Mouse (Mus musculus) liver, adult (tissue): ENCODE results near the gene Grip1.

Source experiments
- GATA4 ChIP-seq: IDR thresholded peaks from 2 replicates; pipeline ENCODE4 v1.6.1; 2014; ENCODE audit warnings: mild to moderate bottlenecking, low read length; ENCODE audit not compliant: insufficient replicate concordance

The Grip1 gene

GRCm38 (mm10) chr10:119660677-119661353 is 207.2 kb downstream of the Grip1 start:
- no peak for TF ChIP-seq GATA4

GRCm38 (mm10) chr10:119663586-119663985 is 210.0 kb downstream of the Grip1 start:
- TF ChIP-seq GATA4 = no peak

GRCm38 (mm10) chr10:119666386-119666785 is 212.8 kb downstream of the Grip1 start:
- TF ChIP-seq GATA4 = no peak

GRCm38 (mm10) chr10:119670456-119670855 is 216.8 kb downstream of the Grip1 start:
- no peak for TF ChIP-seq GATA4

GRCm38 (mm10) chr10:119684377-119684826 is 230.8 kb downstream of the Grip1 start:
- no peak for TF ChIP-seq GATA4

GRCm38 (mm10) chr10:119691358-119692083 is 237.9 kb downstream of the Grip1 start:
- TF ChIP-seq GATA4 = no peak

- no peak for TF ChIP-seq GATA4
Observed at GRCm38 (mm10) chr10:119692284-119692890, 238.8 kb downstream of the Grip1 start.

- TF ChIP-seq GATA4 = no peak
Observed at GRCm38 (mm10) chr10:119693400-119693799, 239.8 kb downstream of the Grip1 start.

- no peak for TF ChIP-seq GATA4
Observed at GRCm38 (mm10) chr10:119697257-119697798, 243.7 kb downstream of the Grip1 start.

- no peak for TF ChIP-seq GATA4
Observed at GRCm38 (mm10) chr10:119705348-119705747, 251.7 kb downstream of the Grip1 start.

GRCm38 (mm10) chr10:119706281-119706680 is 252.7 kb downstream of the Grip1 start:
- TF ChIP-seq GATA4 = no peak

GRCm38 (mm10) chr10:119706983-119707382 is 253.4 kb downstream of the Grip1 start:
- no peak for TF ChIP-seq GATA4

- TF ChIP-seq GATA4 = no peak
Observed at GRCm38 (mm10) chr10:119721887-119722286, 268.3 kb downstream of the Grip1 start.

- no peak for TF ChIP-seq GATA4
Observed at GRCm38 (mm10) chr10:119722471-119722870, 268.8 kb downstream of the Grip1 start.

GRCm38 (mm10) chr10:119723671-119724070 is 270.0 kb downstream of the Grip1 start:
- TF ChIP-seq GATA4 = no peak

GRCm38 (mm10) chr10:119725363-119725762 is 271.7 kb downstream of the Grip1 start:
- TF ChIP-seq GATA4 = no peak
